Mouse (Mus musculus): Measurements from ENCODE around the gene Mkln1. TPM values are rescaled to one million over a fixed set of nuclear protein-coding genes. Genes with fewer than 3 reads are reported as not detected.

Gene Mkln1
- polyA plus RNA-seq, 1 experiment from 2014 or later: 196 TPM

- H3K27ac ChIP-seq (ENCODE audit: low read depth, low read length): no peak overlapping the region
- no peak overlapping the region for H3K4me3 ChIP-seq (ENCODE audit: low read depth, low read length)
- DNase-seq (ENCODE audit: low spot score): no peak
- ATAC-seq (replicated peaks; ENCODE audit: low FRiP score): no peak
- H3K4me2 ChIP-seq: no peak overlapping the region
- no peaks in the 10 kb centered on the region for H3K27me3 ChIP-seq (replicated peaks; ENCODE audit: control insufficient read depth, insufficient read depth, low read length)
- H3K9me3 ChIP-seq (ENCODE audit: control insufficient read depth, low read length): no peaks in the 10 kb centered on the region
- H3K4me1 ChIP-seq (replicated peaks; ENCODE audit: control insufficient read depth, insufficient read depth, low read length): no peaks in the 10 kb centered on the region
- H3K36me3 ChIP-seq (ENCODE audit: control insufficient read depth, insufficient read depth, low read length): peaks cover 6% of the 10 kb centered on the region; the same call in 1 of the 2 replicates
- 91% methylated on average over 2 of the region's 2 CpGs for WGBS
- H3K9ac ChIP-seq (ENCODE audit: low read depth, low read length): no peak overlapping the region
Measured at GRCm38 (mm10) chr6:31502614-31503013, 104.1 kb downstream of the Mkln1 start.

- no peaks in the 10 kb centered on the region for H3K9me3 ChIP-seq (ENCODE audit: control insufficient read depth, low read length)
- DNase-seq (ENCODE audit: low spot score): no peak
- H3K27me3 ChIP-seq (replicated peaks; ENCODE audit: control insufficient read depth, insufficient read depth, low read length): no peaks in the 10 kb centered on the region
- no peak overlapping the region for H3K4me2 ChIP-seq
- H3K36me3 ChIP-seq (ENCODE audit: control insufficient read depth, insufficient read depth, low read length): no peaks in the 10 kb centered on the region
- no peak for ATAC-seq (replicated peaks; ENCODE audit: low FRiP score)
- H3K27ac ChIP-seq (ENCODE audit: low read depth, low read length): no peak overlapping the region
- 68% methylated on average over 6 of the region's 6 CpGs for WGBS
- H3K4me1 ChIP-seq (replicated peaks; ENCODE audit: control insufficient read depth, insufficient read depth, low read length): peaks cover 12% of the 10 kb centered on the region
- H3K9ac ChIP-seq (ENCODE audit: low read depth, low read length): no peak overlapping the region
- H3K4me3 ChIP-seq (ENCODE audit: low read depth, low read length): no peak overlapping the region
Measured at GRCm38 (mm10) chr6:31513726-31514125, 115.2 kb downstream of the Mkln1 start.

GRCm38 (mm10) chr6:31517681-31518337 lies 119.3 kb downstream of the Mkln1 start:
- Histone ChIP-seq H3K4me3 (ENCODE audit: low read depth, low read length) (no peak overlapping the region), H3K4me2 (peak overlapping the region; percentile 4; the same call in 1 of the 2 replicates), H3K9me3 (ENCODE audit: control insufficient read depth, low read length) (no peaks in the 10 kb centered on the region), H3K36me3 (ENCODE audit: control insufficient read depth, insufficient read depth, low read length) (peaks cover 13% of the 10 kb centered on the region; the same call in 1 of the 2 replicates), H3K9ac (ENCODE audit: low read depth, low read length) (0 out of 2 replicates have a peak overlapping the region, but pooled peaks have one; percentile 4), H3K27ac (ENCODE audit: low read depth, low read length) (peak overlapping the region; percentile 45; the same call in 1 of the 2 replicates), H3K4me1 (replicated peaks; ENCODE audit: control insufficient read depth, insufficient read depth, low read length) (peaks cover 22% of the 10 kb centered on the region), H3K27me3 (replicated peaks; ENCODE audit: control insufficient read depth, insufficient read depth, low read length) (no peaks in the 10 kb centered on the region)
- no peak for DNase-seq (ENCODE audit: low spot score)
- ATAC-seq (replicated peaks; ENCODE audit: low FRiP score): no peak
- 68% methylated on average over 9 of the region's 9 CpGs for WGBS

- ATAC-seq (replicated peaks; ENCODE audit: low FRiP score): no peak
- Histone ChIP-seq H3K27me3 (replicated peaks; ENCODE audit: control insufficient read depth, insufficient read depth, low read length) (no peaks in the 10 kb centered on the region), H3K9me3 (ENCODE audit: control insufficient read depth, low read length) (no peaks in the 10 kb centered on the region), H3K36me3 (ENCODE audit: control insufficient read depth, insufficient read depth, low read length) (peaks cover 13% of the 10 kb centered on the region; the same call in 1 of the 2 replicates), H3K4me3 (ENCODE audit: low read depth, low read length) (no peak overlapping the region), H3K4me2 (peak overlapping the region; percentile 4; the same call in 1 of the 2 replicates), H3K9ac (ENCODE audit: low read depth, low read length) (no peak overlapping the region), H3K27ac (ENCODE audit: low read depth, low read length) (0 out of 2 replicates have a peak overlapping the region, but pooled peaks have one; percentile 34), H3K4me1 (replicated peaks; ENCODE audit: control insufficient read depth, insufficient read depth, low read length) (peaks cover 22% of the 10 kb centered on the region)
- DNase-seq (ENCODE audit: low spot score): no peak
- WGBS: 66% methylated on average over 2 of the region's 2 CpGs
Measured at GRCm38 (mm10) chr6:31518338-31518698, 119.8 kb downstream of the Mkln1 start.

- ATAC-seq (replicated peaks; ENCODE audit: low FRiP score) (peak; percentile 90), DNase-seq (ENCODE audit: low spot score) (no peak)
- Histone ChIP-seq H3K9ac (ENCODE audit: low read depth, low read length) (no peak overlapping the region), H3K9me3 (ENCODE audit: control insufficient read depth, low read length) (no peaks in the 10 kb centered on the region), H3K27ac (ENCODE audit: low read depth, low read length) (0 out of 2 replicates have a peak overlapping the region, but pooled peaks have one; percentile 34), H3K36me3 (ENCODE audit: control insufficient read depth, insufficient read depth, low read length) (peaks cover 18% of the 10 kb centered on the region), H3K4me3 (ENCODE audit: low read depth, low read length) (no peak overlapping the region), H3K27me3 (replicated peaks; ENCODE audit: control insufficient read depth, insufficient read depth, low read length) (no peaks in the 10 kb centered on the region), H3K4me1 (replicated peaks; ENCODE audit: control insufficient read depth, insufficient read depth, low read length) (peaks cover 22% of the 10 kb centered on the region), H3K4me2 (no peak overlapping the region)
- WGBS: 49% methylated on average over 8 of the region's 8 CpGs
Measured at GRCm38 (mm10) chr6:31519001-31519471, 120.5 kb downstream of the Mkln1 start.

- H3K9ac ChIP-seq (ENCODE audit: low read depth, low read length): no peak overlapping the region
- ATAC-seq (replicated peaks; ENCODE audit: low FRiP score): no peak
- no peak overlapping the region for H3K4me3 ChIP-seq (ENCODE audit: low read depth, low read length)
- 82% methylated on average over 7 of the region's 7 CpGs for WGBS
- no peaks in the 10 kb centered on the region for H3K9me3 ChIP-seq (ENCODE audit: control insufficient read depth, low read length)
- H3K27ac ChIP-seq (ENCODE audit: low read depth, low read length): no peak overlapping the region
- H3K27me3 ChIP-seq (replicated peaks; ENCODE audit: control insufficient read depth, insufficient read depth, low read length): no peaks in the 10 kb centered on the region
- H3K4me2 ChIP-seq: no peak overlapping the region
- peaks cover 22% of the 10 kb centered on the region for H3K4me1 ChIP-seq (replicated peaks; ENCODE audit: control insufficient read depth, insufficient read depth, low read length)
- H3K36me3 ChIP-seq (ENCODE audit: control insufficient read depth, insufficient read depth, low read length): peaks cover 28% of the 10 kb centered on the region
- no peak for DNase-seq (ENCODE audit: low spot score)
Measured at GRCm38 (mm10) chr6:31520486-31521215, 122.1 kb downstream of the Mkln1 start.

GRCm38 (mm10) chr6:31521491-31522355 lies 123.2 kb downstream of the Mkln1 start:
- H3K27ac ChIP-seq (ENCODE audit: low read depth, low read length): no peak overlapping the region
- DNase-seq (ENCODE audit: low spot score) (no peak), ATAC-seq (replicated peaks; ENCODE audit: low FRiP score) (no peak)
- H3K4me1 ChIP-seq (replicated peaks; ENCODE audit: control insufficient read depth, insufficient read depth, low read length): peaks cover 22% of the 10 kb centered on the region
- H3K9ac ChIP-seq (ENCODE audit: low read depth, low read length): no peak overlapping the region
- no peaks in the 10 kb centered on the region for H3K9me3 ChIP-seq (ENCODE audit: control insufficient read depth, low read length)
- H3K36me3 ChIP-seq (ENCODE audit: control insufficient read depth, insufficient read depth, low read length): peaks cover 29% of the 10 kb centered on the region
- WGBS: 86% methylated on average over 8 of the region's 8 CpGs
- no peak overlapping the region for H3K4me3 ChIP-seq (ENCODE audit: low read depth, low read length)
- no peaks in the 10 kb centered on the region for H3K27me3 ChIP-seq (replicated peaks; ENCODE audit: control insufficient read depth, insufficient read depth, low read length)
- no peak overlapping the region for H3K4me2 ChIP-seq

- Histone ChIP-seq H3K4me2 (no peak overlapping the region), H3K27me3 (replicated peaks; ENCODE audit: control insufficient read depth, insufficient read depth, low read length) (no peaks in the 10 kb centered on the region), H3K9ac (ENCODE audit: low read depth, low read length) (no peak overlapping the region), H3K27ac (ENCODE audit: low read depth, low read length) (no peak overlapping the region), H3K9me3 (ENCODE audit: control insufficient read depth, low read length) (no peaks in the 10 kb centered on the region), H3K36me3 (ENCODE audit: control insufficient read depth, insufficient read depth, low read length) (peaks cover 30% of the 10 kb centered on the region), H3K4me1 (replicated peaks; ENCODE audit: control insufficient read depth, insufficient read depth, low read length) (peaks cover 19% of the 10 kb centered on the region), H3K4me3 (ENCODE audit: low read depth, low read length) (no peak overlapping the region)
- ATAC-seq (replicated peaks; ENCODE audit: low FRiP score): no peak
- DNase-seq (ENCODE audit: low spot score): no peak
- 85% methylated on average over 4 of the region's 4 CpGs for WGBS
Measured at GRCm38 (mm10) chr6:31522478-31522877, 123.9 kb downstream of the Mkln1 start.

Data from liver, embryonic 11.5 days (tissue).